Mouse (Mus musculus): ENCODE results near the gene Zfp91. TPM values are rescaled to one million over a fixed set of nuclear protein-coding genes. Genes with fewer than 3 reads are reported as not detected.

Gene Zfp91
- polyA plus RNA-seq, 1 experiment from 2014 or later, result 15.3 TPM

DNA sequence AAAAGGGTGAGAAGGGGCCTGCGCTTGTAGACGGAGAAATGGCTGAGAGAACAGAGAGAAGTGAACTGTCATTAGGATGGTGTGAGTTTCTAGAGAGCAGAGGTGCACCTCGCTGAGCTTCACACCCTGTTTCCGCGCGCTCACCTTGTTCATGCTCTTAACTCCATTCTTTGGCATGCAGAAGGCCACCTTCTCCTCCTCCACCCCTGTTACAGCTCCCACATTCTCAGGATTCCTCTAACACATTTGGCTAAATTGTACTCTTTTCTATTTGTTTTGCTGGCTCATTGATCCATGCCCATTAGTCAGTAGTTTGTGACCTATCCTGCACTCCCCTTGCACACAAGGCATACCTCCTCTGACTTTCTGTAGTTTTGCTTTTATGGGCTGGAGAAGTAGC is 76.7 kb downstream of the Zfp91 start:
- H3K27ac ChIP-seq, result no peak overlapping the region
- no peak overlapping the region for H3K4me3 ChIP-seq (replicated peaks; ENCODE audit: low read depth, low read length)
- no peaks in the 10 kb centered on the region for H3K9me3 ChIP-seq (replicated peaks; ENCODE audit: low read length)
- no peaks in the 10 kb centered on the region for H3K27me3 ChIP-seq (ENCODE audit: insufficient read depth, low read length)
- peak; percentile 52; the same call in 1 of the 2 replicates for ATAC-seq (replicated peaks; ENCODE audit: low FRiP score, low read depth)
- H3K4me1 ChIP-seq (replicated peaks; ENCODE audit: insufficient read depth, low read length), result no peaks in the 10 kb centered on the region
- 51% methylated on average over 6 of the region's 6 CpGs for WGBS
- no peaks in the 10 kb centered on the region for H3K36me3 ChIP-seq (ENCODE audit: insufficient read depth, low read length)
- H3K9ac ChIP-seq (ENCODE audit: low read depth, low read length), result no peak overlapping the region
- peak; percentile 41 for DNase-seq (ENCODE audit: low spot score)
- H3K4me2 ChIP-seq (ENCODE audit: low read length), result no peak overlapping the region
- TF ChIP-seq CTCF (IDR thresholded peaks at IDR 0.05; ENCODE audit: low read depth), result no peak

Other genes starting within 250 kb of the Zfp91 start
- 0.33 and 0.46 TPM in 2 replicates for gene Gm4952, start 196.2 kb downstream of the Zfp91 start, polyA plus RNA-seq (2015; fragmentation: Nextera tagmentation; extraction: Ambion mirVana)
- 37.0 and 41.7 TPM in 2 replicates for gene Glyat, start 162.8 kb downstream of the Zfp91 start, polyA plus RNA-seq (2015; fragmentation: Nextera tagmentation; extraction: Ambion mirVana)
- 0.11 and 0.18 TPM in 2 replicates for gene Olfr1442, start 125.7 kb downstream of the Zfp91 start, polyA plus RNA-seq (2015; fragmentation: Nextera tagmentation; extraction: Ambion mirVana)
- gene Olfr1443, start 118.0 kb downstream of the Zfp91 start, polyA plus RNA-seq (2015; fragmentation: Nextera tagmentation; extraction: Ambion mirVana), result not detected in 2 replicates
- gene Keg1, start 100.3 kb downstream of the Zfp91 start, polyA plus RNA-seq (2015; fragmentation: Nextera tagmentation; extraction: Ambion mirVana), result 138 and 140 TPM in 2 replicates
- 4.9 TPM in 2 replicates for gene Cntf, start 30.5 kb downstream of the Zfp91 start, polyA plus RNA-seq (2015; fragmentation: Nextera tagmentation; extraction: Ambion mirVana)
- gene Lpxn, start 67 bp upstream of the Zfp91 start, polyA plus RNA-seq (2015; fragmentation: Nextera tagmentation; extraction: Ambion mirVana), result 2.2 TPM in 2 replicates
- not detected in 2 replicates for gene Gm5244, start 50.6 kb upstream of the Zfp91 start, polyA plus RNA-seq (2015; fragmentation: Nextera tagmentation; extraction: Ambion mirVana)
- not detected in 2 replicates for gene Olfr1444, start 61.2 kb upstream of the Zfp91 start, polyA plus RNA-seq (2015; fragmentation: Nextera tagmentation; extraction: Ambion mirVana)
- not detected in 2 replicates for gene Olfr1445, start 87.7 kb upstream of the Zfp91 start, polyA plus RNA-seq (2015; fragmentation: Nextera tagmentation; extraction: Ambion mirVana)
- not detected in 2 replicates for gene Olfr1446, start 97.4 kb upstream of the Zfp91 start, polyA plus RNA-seq (2015; fragmentation: Nextera tagmentation; extraction: Ambion mirVana)
- not detected in 2 replicates for gene Olfr1447, start 107.6 kb upstream of the Zfp91 start, polyA plus RNA-seq (2015; fragmentation: Nextera tagmentation; extraction: Ambion mirVana)
- gene Olfr1448, start 128.3 kb upstream of the Zfp91 start, polyA plus RNA-seq (2015; fragmentation: Nextera tagmentation; extraction: Ambion mirVana), result not detected in 2 replicates
- gene Olfr1449, start 134.7 kb upstream of the Zfp91 start, polyA plus RNA-seq (2015; fragmentation: Nextera tagmentation; extraction: Ambion mirVana), result not detected in 2 replicates
- gene Olfr1450, start 154.1 kb upstream of the Zfp91 start, polyA plus RNA-seq (2015; fragmentation: Nextera tagmentation; extraction: Ambion mirVana), result not detected in 2 replicates
- not detected in 2 replicates for gene Olfr1451, start 198.9 kb upstream of the Zfp91 start, polyA plus RNA-seq (2015; fragmentation: Nextera tagmentation; extraction: Ambion mirVana)
- gene Olfr1453, start 232.2 kb upstream of the Zfp91 start, polyA plus RNA-seq (2015; fragmentation: Nextera tagmentation; extraction: Ambion mirVana), result not detected in 2 replicates

Measured in kidney, postnatal 0 days (tissue).